Mouse (Mus musculus) urinary bladder, postnatal 4 days (tissue): Measurements from ENCODE around the gene P2rx1.

Experiments used
- DNase-seq, 2 experiments: peaks; one replicate each; pipeline ENCODE4 v3.0.0; 2021 to 2022; ENCODE audit warnings: low spot score in 2 of 2

Gene P2rx1

GRCm38 (mm10) chr11:72998771-72999170, at the start of gene P2rx1:
TSS of gene P2rx1 (plus strand) at chr11:72999103.
- DNase-seq, result peak in 1 of 2 experiments; percentile 33

- no peak for DNase-seq
Observed at GRCm38 (mm10) chr11:72951137-72952000, 47.5 kb upstream of the P2rx1 start.

- DNase-seq, result no peak
Observed at GRCm38 (mm10) chr11:72952226-72952625, 46.7 kb upstream of the P2rx1 start.

GRCm38 (mm10) chr11:72952697-72953096, 46.2 kb upstream of the P2rx1 start:
- no peak for DNase-seq

- DNase-seq, result no peak
Observed at GRCm38 (mm10) chr11:72953116-72953439, 45.8 kb upstream of the P2rx1 start.

GRCm38 (mm10) chr11:72953440-72954151, 45.3 kb upstream of the P2rx1 start:
- DNase-seq, result no peak

GRCm38 (mm10) chr11:72954216-72954615, 44.7 kb upstream of the P2rx1 start:
- DNase-seq, result no peak

GRCm38 (mm10) chr11:72955339-72955974, 43.4 kb upstream of the P2rx1 start:
- DNase-seq, result no peak

- no peak for DNase-seq
Observed at GRCm38 (mm10) chr11:72957318-72957717, 41.6 kb upstream of the P2rx1 start.

GRCm38 (mm10) chr11:72959924-72960679, 38.8 kb upstream of the P2rx1 start:
- no peak for DNase-seq

- DNase-seq, result no peak
Observed at GRCm38 (mm10) chr11:72960723-72961071, 38.2 kb upstream of the P2rx1 start.

GRCm38 (mm10) chr11:72961072-72961980, 37.6 kb upstream of the P2rx1 start, which contains the start of gene Atp2a3:
TSS of gene Atp2a3 (plus strand) at chr11:72961169.
- DNase-seq, result no peak

GRCm38 (mm10) chr11:72962378-72962777, 36.5 kb upstream of the P2rx1 start:
- no peak for DNase-seq

- DNase-seq, result no peak
Observed at GRCm38 (mm10) chr11:72963058-72963788, 35.7 kb upstream of the P2rx1 start.

- DNase-seq, result no peak
Observed at GRCm38 (mm10) chr11:72963789-72964294, 35.1 kb upstream of the P2rx1 start.

GRCm38 (mm10) chr11:72974995-72975503, 23.9 kb upstream of the P2rx1 start:
- no peak for DNase-seq

GRCm38 (mm10) chr11:72982516-72982915, 16.4 kb upstream of the P2rx1 start:
- no peak for DNase-seq

GRCm38 (mm10) chr11:72983283-72983682, 15.6 kb upstream of the P2rx1 start:
- DNase-seq, result no peak

- no peak for DNase-seq
Observed at GRCm38 (mm10) chr11:72986745-72987144, 12.2 kb upstream of the P2rx1 start.

- DNase-seq, result no peak
Observed at GRCm38 (mm10) chr11:72987234-72987633, 11.7 kb upstream of the P2rx1 start.
